ENCODE assay signal across 9 mouse cellular contexts in genomic region chr11:69371601-69372000, GRCm38 (mm10). TPM values are rescaled to one million over a fixed set of nuclear protein-coding genes. Genes with fewer than 3 reads are reported as not detected.
A peak's percentile ranks its signal among the peaks of the same experiment; 100 is the strongest.
DNase-seq lines count a peak whose midpoint lies in the region; ATAC-seq and TF ChIP-seq lines count a peak whose summit lies in the region.
"Had no signal": no experiment of that assay in that cellular context is flagged by ENCODE, and none has a peak within 500 bp of the region (broad histone marks: within the 10 kb centered on the region; RNA-seq: fewer than 3 reads in every experiment).

No protein-coding gene starts in this region.

- H3K9ac ChIP-seq in kidney, postnatal 0 days (ENCODE audit: low read depth, low read length): 0 out of 2 replicates have a peak overlapping the region, but pooled peaks have one; percentile 27
- peak overlapping the region; percentile 32; the same call in 1 of the 2 replicates for H3K9ac ChIP-seq in embryonic facial prominence, embryonic 11.5 days (replicated peaks; ENCODE audit: low read length)
- H3K9ac ChIP-seq in hindbrain, embryonic 16.5 days (ENCODE audit: low read depth, low read length): peak overlapping the region; percentile 31; the same call in 1 of the 2 replicates
- H3K9ac ChIP-seq in midbrain, postnatal 0 days (replicated peaks; ENCODE audit: low read length, poor library complexity, severe bottlenecking): peak overlapping the region; percentile 33; the same call in 1 of the 2 replicates

- ATAC-seq in kidney, postnatal 0 days (replicated peaks; ENCODE audit: low FRiP score, low read depth): no peak
- ATAC-seq in embryonic facial prominence, embryonic 11.5 days (replicated peaks; ENCODE audit: insufficient number of reproducible peaks, low FRiP score, low TSS enrichment, low read depth): no peak
- ATAC-seq in hindbrain, embryonic 16.5 days: 0 out of 2 replicates have a peak, but pooled peaks have one; percentile 13
- ATAC-seq in midbrain, postnatal 0 days (ENCODE audit: low FRiP score): no peak
- no peak for ATAC-seq in megakaryocyte progenitor cell, adult 5-6 weeks (replicated peaks; ENCODE audit: poor library complexity)

- H3K9me3 ChIP-seq in kidney, postnatal 0 days (replicated peaks; ENCODE audit: low read length): no peaks in the 10 kb centered on the region
- H3K9me3 ChIP-seq in embryonic facial prominence, embryonic 11.5 days (replicated peaks; ENCODE audit: control insufficient read depth, low read length): no peaks in the 10 kb centered on the region
- H3K9me3 ChIP-seq in hindbrain, embryonic 16.5 days (ENCODE audit: control insufficient read depth, low read length): no peaks in the 10 kb centered on the region
- no peaks in the 10 kb centered on the region for H3K9me3 ChIP-seq in midbrain, postnatal 0 days (ENCODE audit: low read length)

- no peak overlapping the region for H3K4me3 ChIP-seq in kidney, postnatal 0 days (replicated peaks; ENCODE audit: low read depth, low read length)
- no peak overlapping the region for H3K4me3 ChIP-seq in embryonic facial prominence, embryonic 11.5 days (ENCODE audit: low read depth, low read length)
- no peak overlapping the region; the same call in 1 of the 2 replicates for H3K4me3 ChIP-seq in hindbrain, embryonic 16.5 days (ENCODE audit: low read length)
- peak overlapping the region; percentile 3; the same call in 1 of the 2 replicates for H3K4me3 ChIP-seq in midbrain, postnatal 0 days (ENCODE audit: low read depth, low read length)

- H3K36me3 ChIP-seq in kidney, postnatal 0 days (ENCODE audit: insufficient read depth, low read length): peaks cover 12% of the 10 kb centered on the region; the same call in 1 of the 2 replicates
- no peaks in the 10 kb centered on the region; the same call in 1 of the 2 replicates for H3K36me3 ChIP-seq in embryonic facial prominence, embryonic 11.5 days (replicated peaks; ENCODE audit: control insufficient read depth, insufficient read depth, low read depth, low read length)
- H3K36me3 ChIP-seq in hindbrain, embryonic 16.5 days (ENCODE audit: control insufficient read depth, insufficient read depth, low read length): no peaks in the 10 kb centered on the region
- peaks cover 5% of the 10 kb centered on the region; the same call in 1 of the 2 replicates for H3K36me3 ChIP-seq in midbrain, postnatal 0 days (ENCODE audit: insufficient read depth, low read length)

- H3K4me2 ChIP-seq in kidney, postnatal 0 days (ENCODE audit: low read length): peak overlapping the region; percentile 40
- H3K4me2 ChIP-seq in embryonic facial prominence, embryonic 11.5 days (ENCODE audit: low read depth, low read length): peak overlapping the region; percentile 16
- H3K4me2 ChIP-seq in hindbrain, embryonic 16.5 days (ENCODE audit: low read length): peak overlapping the region; percentile 45
- peak overlapping the region; percentile 35 for H3K4me2 ChIP-seq in midbrain, postnatal 0 days (ENCODE audit: low read depth, low read length, poor library complexity, severe bottlenecking)

- no peaks in the 10 kb centered on the region for H3K27me3 ChIP-seq in kidney, postnatal 0 days (ENCODE audit: insufficient read depth, low read length)
- no peaks in the 10 kb centered on the region for H3K27me3 ChIP-seq in embryonic facial prominence, embryonic 11.5 days (ENCODE audit: control insufficient read depth, insufficient read depth, low read length)
- H3K27me3 ChIP-seq in hindbrain, embryonic 16.5 days (replicated peaks; ENCODE audit: control insufficient read depth, insufficient read depth, low read length): no peaks in the 10 kb centered on the region
- no peaks in the 10 kb centered on the region for H3K27me3 ChIP-seq in midbrain, postnatal 0 days (ENCODE audit: insufficient read depth, low read length)

- DNase-seq in kidney, postnatal 0 days (ENCODE audit: low spot score): no peak
- no peak for DNase-seq in kidney, adult 11 months
- no peak for DNase-seq in embryonic facial prominence, embryonic 11.5 days (ENCODE audit: low spot score)
- no peak for DNase-seq in midbrain, postnatal 0 days (ENCODE audit: low spot score)
- DNase-seq in frontal cortex, postnatal 36 days (ENCODE audit: low spot score in 2 of 2): no peak
- no peak for DNase-seq in gastrocnemius, postnatal 4 days (ENCODE audit: low spot score in 2 of 2)
- DNase-seq: lung, postnatal 36 days had no signal

- peaks cover 15% of the 10 kb centered on the region for H3K4me1 ChIP-seq in kidney, postnatal 0 days (replicated peaks; ENCODE audit: insufficient read depth, low read length)
- H3K4me1 ChIP-seq in embryonic facial prominence, embryonic 11.5 days (ENCODE audit: control insufficient read depth, insufficient read depth, low read length): no peaks in the 10 kb centered on the region; the same call in 1 of the 2 replicates
- H3K4me1 ChIP-seq in hindbrain, embryonic 16.5 days (ENCODE audit: control insufficient read depth, insufficient read depth, low read depth, low read length): peaks cover 28% of the 10 kb centered on the region
- H3K4me1 ChIP-seq in midbrain, postnatal 0 days (ENCODE audit: insufficient read depth, low read length): peaks cover 6% of the 10 kb centered on the region; the same call in 1 of the 2 replicates

- peak overlapping the region; percentile 60 for H3K27ac ChIP-seq in kidney, postnatal 0 days
- H3K27ac ChIP-seq in embryonic facial prominence, embryonic 11.5 days (replicated peaks; ENCODE audit: low read depth, low read length): 0 out of 2 replicates have a peak overlapping the region, but pooled peaks have one; percentile 8
- H3K27ac ChIP-seq in hindbrain, embryonic 16.5 days (ENCODE audit: low read depth, low read length): peak overlapping the region; percentile 75
- peak overlapping the region; percentile 63 for H3K27ac ChIP-seq in midbrain, postnatal 0 days (ENCODE audit: low read depth, low read length)

- no peak for TF ChIP-seq CTCF in kidney, postnatal 0 days (IDR thresholded peaks at IDR 0.05; ENCODE audit: low read depth)
- TF ChIP-seq CTCF in midbrain, postnatal 0 days (IDR thresholded peaks at IDR 0.05): no peak

- WGBS in kidney, postnatal 0 days: 28% methylated on average over 12 of the region's 12 CpGs
- 39% methylated on average over 12 of the region's 12 CpGs for WGBS in embryonic facial prominence, embryonic 11.5 days
- WGBS in hindbrain, embryonic 16.5 days: 24% methylated on average over 12 of the region's 12 CpGs
- WGBS in midbrain, postnatal 0 days: 31% methylated on average over 12 of the region's 12 CpGs

RNA-seq across cellular contexts. Expression of gene Chd3, which starts 2.4 kb away (rescaled TPM):
- 38.0 and 42.3 TPM in 2 replicates for polyA plus RNA-seq in kidney, postnatal 0 days (2015; fragmentation: Nextera tagmentation; extraction: Ambion mirVana)
- 48.0 and 52.1 TPM in 2 replicates for polyA plus RNA-seq in embryonic facial prominence, embryonic 11.5 days (2014; fragmentation: Nextera tagmentation; extraction: Ambion mirVana)
- 68.0 and 73.2 TPM in 2 replicates for polyA plus RNA-seq in hindbrain, embryonic 16.5 days (2015; fragmentation: Nextera tagmentation; extraction: Ambion mirVana)
- 284 and 298 TPM in 2 replicates for total RNA-seq in midbrain, postnatal 0 days (2014; rRNA removed)
- 51.6 and 58.9 TPM in 2 replicates for polyA plus RNA-seq in midbrain, postnatal 0 days (2015; fragmentation: Nextera tagmentation; extraction: Ambion mirVana)
- 17.0 and 22.4 TPM in 2 replicates for total RNA-seq in megakaryocyte progenitor cell, adult 5-6 weeks (2015)
- 19.9 and 38.2 TPM in 2 replicates for total RNA-seq in megakaryocyte progenitor cell, adult 5-6 weeks (2017)
- total RNA-seq in gastrocnemius, postnatal 4 days (2021): 10 to 100 TPM; 73.0 to 80.8 TPM

RNA-seq across cellular contexts. Expression of gene Naa38, which starts 23.7 kb away (rescaled TPM):
- 183 and 198 TPM in 2 replicates for polyA plus RNA-seq in kidney, postnatal 0 days (2015; fragmentation: Nextera tagmentation; extraction: Ambion mirVana)
- 123 and 135 TPM in 2 replicates for polyA plus RNA-seq in embryonic facial prominence, embryonic 11.5 days (2014; fragmentation: Nextera tagmentation; extraction: Ambion mirVana)
- polyA plus RNA-seq in hindbrain, embryonic 16.5 days (2015; fragmentation: Nextera tagmentation; extraction: Ambion mirVana): 102 and 130 TPM in 2 replicates
- total RNA-seq in midbrain, postnatal 0 days (2014; rRNA removed): 32.6 and 95.9 TPM in 2 replicates
- 120 and 147 TPM in 2 replicates for polyA plus RNA-seq in midbrain, postnatal 0 days (2015; fragmentation: Nextera tagmentation; extraction: Ambion mirVana)
- 114 and 125 TPM in 2 replicates for total RNA-seq in megakaryocyte progenitor cell, adult 5-6 weeks (2015)
- total RNA-seq in megakaryocyte progenitor cell, adult 5-6 weeks (2017): 146 and 205 TPM in 2 replicates
- 10 to 100 TPM; 63.8 to 76.3 TPM for total RNA-seq in gastrocnemius, postnatal 4 days (2021)

RNA-seq across cellular contexts. Expression of gene Cyb5d1, which starts 23.8 kb away (rescaled TPM):
- 16.6 and 19.8 TPM in 2 replicates for polyA plus RNA-seq in kidney, postnatal 0 days (2015; fragmentation: Nextera tagmentation; extraction: Ambion mirVana)
- polyA plus RNA-seq in embryonic facial prominence, embryonic 11.5 days (2014; fragmentation: Nextera tagmentation; extraction: Ambion mirVana): 33.3 TPM in 2 replicates
- 28.7 and 33.0 TPM in 2 replicates for polyA plus RNA-seq in hindbrain, embryonic 16.5 days (2015; fragmentation: Nextera tagmentation; extraction: Ambion mirVana)
- total RNA-seq in midbrain, postnatal 0 days (2014; rRNA removed): 16.5 and 22.6 TPM in 2 replicates
- polyA plus RNA-seq in midbrain, postnatal 0 days (2015; fragmentation: Nextera tagmentation; extraction: Ambion mirVana): 18.2 and 18.8 TPM in 2 replicates
- total RNA-seq in megakaryocyte progenitor cell, adult 5-6 weeks (2015): 15.4 and 16.6 TPM in 2 replicates
- 34.2 and 50.3 TPM in 2 replicates for total RNA-seq in megakaryocyte progenitor cell, adult 5-6 weeks (2017)
- 10 to 100 TPM; 21.1 to 26.4 TPM for total RNA-seq in gastrocnemius, postnatal 4 days (2021)

RNA-seq across cellular contexts. Expression of gene Tmem88, which starts 26.4 kb away (rescaled TPM):
- polyA plus RNA-seq in kidney, postnatal 0 days (2015; fragmentation: Nextera tagmentation; extraction: Ambion mirVana): 55.5 and 61.3 TPM in 2 replicates
- 13.6 and 18.1 TPM in 2 replicates for polyA plus RNA-seq in embryonic facial prominence, embryonic 11.5 days (2014; fragmentation: Nextera tagmentation; extraction: Ambion mirVana)
- 8.9 and 9.2 TPM in 2 replicates for polyA plus RNA-seq in hindbrain, embryonic 16.5 days (2015; fragmentation: Nextera tagmentation; extraction: Ambion mirVana)
- 4.4 and 5.7 TPM in 2 replicates for total RNA-seq in midbrain, postnatal 0 days (2014; rRNA removed)
- polyA plus RNA-seq in midbrain, postnatal 0 days (2015; fragmentation: Nextera tagmentation; extraction: Ambion mirVana): 5.8 and 6.3 TPM in 2 replicates
- total RNA-seq in megakaryocyte progenitor cell, adult 5-6 weeks (2015): 0.07 and 0.42 TPM in 2 replicates
- 0.12 TPM in 1 of 2 replicates, not detected in the other for total RNA-seq in megakaryocyte progenitor cell, adult 5-6 weeks (2017)
- 10 to 100 TPM; 16.9 to 17.4 TPM for total RNA-seq in gastrocnemius, postnatal 4 days (2021)

RNA-seq across cellular contexts. Expression of gene Rnf227, which starts 31.3 kb away (rescaled TPM):
- 15.6 and 18.3 TPM in 2 replicates for polyA plus RNA-seq in kidney, postnatal 0 days (2015; fragmentation: Nextera tagmentation; extraction: Ambion mirVana)
- 23.7 and 25.2 TPM in 2 replicates for polyA plus RNA-seq in embryonic facial prominence, embryonic 11.5 days (2014; fragmentation: Nextera tagmentation; extraction: Ambion mirVana)
- 239 and 257 TPM in 2 replicates for polyA plus RNA-seq in hindbrain, embryonic 16.5 days (2015; fragmentation: Nextera tagmentation; extraction: Ambion mirVana)
- total RNA-seq in midbrain, postnatal 0 days (2014; rRNA removed): 245 and 310 TPM in 2 replicates
- 382 and 383 TPM in 2 replicates for polyA plus RNA-seq in midbrain, postnatal 0 days (2015; fragmentation: Nextera tagmentation; extraction: Ambion mirVana)
- total RNA-seq in megakaryocyte progenitor cell, adult 5-6 weeks (2015): 4.3 and 6.2 TPM in 2 replicates
- 5.1 and 7.1 TPM in 2 replicates for total RNA-seq in megakaryocyte progenitor cell, adult 5-6 weeks (2017)
- total RNA-seq in gastrocnemius, postnatal 4 days (2021): 1 to 10 TPM; 2.8 to 3.1 TPM

Comparison
In these comparisons a context has a peak if more than half of its experiments do, and no peak if none do; other contexts are left out.
1. H3K27ac ChIP-seq: peak in every context shown above with its lines; median percentile 75 in hindbrain, embryonic 16.5 days; 63 in midbrain, postnatal 0 days; 60 in kidney, postnatal 0 days; 8 in embryonic facial prominence, embryonic 11.5 days.